Mouse (Mus musculus): ENCODE data around the gene Casc3. TPM values are rescaled to one million over a fixed set of nuclear protein-coding genes. Genes with fewer than 3 reads are reported as not detected.

Casc3 gene
- polyA plus RNA-seq, 1 experiment from 2014 or later = 12.4 TPM

- H3K4me3 ChIP-seq (ENCODE audit: low read depth, low read length) = peak overlapping the region; percentile 100
- peak overlapping the region; percentile 100 for H3K27ac ChIP-seq (replicated peaks)
- TF ChIP-seq CTCF (IDR thresholded peaks at IDR 0.05; ENCODE audit: low read depth) = peak; percentile 46
- TF ChIP-seq EP300 (optimal IDR thresholded peaks at IDR 0.05) = no peak
- H3K9ac ChIP-seq (ENCODE audit: low read length) = peak overlapping the region; percentile 98
- H3K4me1 ChIP-seq (replicated peaks; ENCODE audit: control insufficient read depth, insufficient read depth) = 0 out of 2 replicates have a peak, but pooled peaks cover 3% of the 10 kb centered on the region
- WGBS = under 1% methylated on average over 45 of the region's 74 CpGs
- H3K9me3 ChIP-seq (ENCODE audit: control insufficient read depth, low read length) = no peaks in the 10 kb centered on the region
- H3K27me3 ChIP-seq (ENCODE audit: control insufficient read depth, insufficient read depth, low read length) = no peaks in the 10 kb centered on the region
- ATAC-seq (ENCODE audit: low FRiP score, low TSS enrichment) (peak; percentile 46), DNase-seq (ENCODE audit: low spot score) (peak; percentile 67)
- H3K4me2 ChIP-seq (replicated peaks; ENCODE audit: low read depth) = peak overlapping the region; percentile 82
- peaks cover 6% of the 10 kb centered on the region; the same call in 1 of the 2 replicates for H3K36me3 ChIP-seq (ENCODE audit: control insufficient read depth, insufficient read depth, low read length)
Measured at GRCm38 (mm10) chr11:98795714-98796514, 8.8 kb upstream of the Casc3 start.

- TF ChIP-seq EP300 (optimal IDR thresholded peaks at IDR 0.05) (no peak), CTCF (IDR thresholded peaks at IDR 0.05; ENCODE audit: low read depth) (no peak)
- 0 out of 2 replicates have a peak, but pooled peaks cover 3% of the 10 kb centered on the region for H3K4me1 ChIP-seq (replicated peaks; ENCODE audit: control insufficient read depth, insufficient read depth)
- H3K9me3 ChIP-seq (ENCODE audit: control insufficient read depth, low read length) = no peaks in the 10 kb centered on the region
- H3K27ac ChIP-seq (replicated peaks) = peak overlapping the region; percentile 100
- peak overlapping the region; percentile 100 for H3K4me3 ChIP-seq (ENCODE audit: low read depth, low read length)
- H3K36me3 ChIP-seq (ENCODE audit: control insufficient read depth, insufficient read depth, low read length) = peaks cover 9% of the 10 kb centered on the region; the same call in 1 of the 2 replicates
- H3K9ac ChIP-seq (ENCODE audit: low read length) = peak overlapping the region; percentile 98
- no peaks in the 10 kb centered on the region for H3K27me3 ChIP-seq (ENCODE audit: control insufficient read depth, insufficient read depth, low read length)
- WGBS = 2% methylated on average over 23 of the region's 23 CpGs
- DNase-seq (ENCODE audit: low spot score) = peak; percentile 68
- peak; percentile 21; the same call in 1 of the 2 replicates for ATAC-seq (ENCODE audit: low FRiP score, low TSS enrichment)
- peak overlapping the region; percentile 82 for H3K4me2 ChIP-seq (replicated peaks; ENCODE audit: low read depth)
Measured at GRCm38 (mm10) chr11:98796515-98797216, 8.0 kb upstream of the Casc3 start.

- Histone ChIP-seq H3K9me3 (ENCODE audit: control insufficient read depth, low read length) (no peaks in the 10 kb centered on the region), H3K4me1 (replicated peaks; ENCODE audit: control insufficient read depth, insufficient read depth) (0 out of 2 replicates have a peak, but pooled peaks cover 3% of the 10 kb centered on the region), H3K27ac (replicated peaks) (peak overlapping the region; percentile 100), H3K36me3 (ENCODE audit: control insufficient read depth, insufficient read depth, low read length) (peaks cover 10% of the 10 kb centered on the region), H3K4me2 (replicated peaks; ENCODE audit: low read depth) (peak overlapping the region; percentile 82), H3K27me3 (ENCODE audit: control insufficient read depth, insufficient read depth, low read length) (no peaks in the 10 kb centered on the region), H3K4me3 (ENCODE audit: low read depth, low read length) (peak overlapping the region; percentile 100), H3K9ac (ENCODE audit: low read length) (peak overlapping the region; percentile 98)
- peak; percentile 40 for DNase-seq (ENCODE audit: low spot score)
- no peak for TF ChIP-seq CTCF (IDR thresholded peaks at IDR 0.05; ENCODE audit: low read depth)
- TF ChIP-seq EP300 (optimal IDR thresholded peaks at IDR 0.05) = no peak
- WGBS = under 1% methylated on average over 5 of the region's 5 CpGs
- ATAC-seq (ENCODE audit: low FRiP score, low TSS enrichment) = no peak
Measured at GRCm38 (mm10) chr11:98797306-98797705, 7.4 kb upstream of the Casc3 start.

GRCm38 (mm10) chr11:98797909-98798308 is 6.8 kb upstream of the Casc3 start:
- Histone ChIP-seq H3K27ac (replicated peaks) (no peak overlapping the region), H3K9me3 (ENCODE audit: control insufficient read depth, low read length) (no peaks in the 10 kb centered on the region), H3K27me3 (ENCODE audit: control insufficient read depth, insufficient read depth, low read length) (no peaks in the 10 kb centered on the region), H3K4me1 (replicated peaks; ENCODE audit: control insufficient read depth, insufficient read depth) (0 out of 2 replicates have a peak, but pooled peaks cover 3% of the 10 kb centered on the region), H3K4me3 (ENCODE audit: low read depth, low read length) (peak overlapping the region; percentile 100; the same call in 1 of the 2 replicates), H3K4me2 (replicated peaks; ENCODE audit: low read depth) (peak overlapping the region; percentile 82), H3K36me3 (ENCODE audit: control insufficient read depth, insufficient read depth, low read length) (peaks cover 14% of the 10 kb centered on the region), H3K9ac (ENCODE audit: low read length) (peak overlapping the region; percentile 98; the same call in 1 of the 2 replicates)
- ATAC-seq (ENCODE audit: low FRiP score, low TSS enrichment) (no peak), DNase-seq (ENCODE audit: low spot score) (no peak)
- TF ChIP-seq EP300 (optimal IDR thresholded peaks at IDR 0.05) = no peak
- TF ChIP-seq CTCF (IDR thresholded peaks at IDR 0.05; ENCODE audit: low read depth) = no peak
- WGBS = 22% methylated on average over 4 of the region's 4 CpGs

GRCm38 (mm10) chr11:98808417-98808816 is 3.7 kb downstream of the Casc3 start:
- Histone ChIP-seq H3K27me3 (ENCODE audit: control insufficient read depth, insufficient read depth, low read length) (no peaks in the 10 kb centered on the region), H3K27ac (replicated peaks) (peak overlapping the region; percentile 100; the same call in 1 of the 2 replicates), H3K9me3 (ENCODE audit: control insufficient read depth, low read length) (no peaks in the 10 kb centered on the region), H3K4me1 (replicated peaks; ENCODE audit: control insufficient read depth, insufficient read depth) (0 out of 2 replicates have a peak, but pooled peaks cover 3% of the 10 kb centered on the region), H3K36me3 (ENCODE audit: control insufficient read depth, insufficient read depth, low read length) (peaks cover 18% of the 10 kb centered on the region), H3K4me2 (replicated peaks; ENCODE audit: low read depth) (no peak overlapping the region; the same call in 1 of the 2 replicates), H3K9ac (ENCODE audit: low read length) (no peak overlapping the region), H3K4me3 (ENCODE audit: low read depth, low read length) (0 out of 2 replicates have a peak overlapping the region, but pooled peaks have one; percentile 88)
- TF ChIP-seq EP300 (optimal IDR thresholded peaks at IDR 0.05) (no peak), CTCF (IDR thresholded peaks at IDR 0.05; ENCODE audit: low read depth) (no peak)
- WGBS = 64% methylated on average over 2 of the region's 2 CpGs
- DNase-seq (ENCODE audit: low spot score) = no peak
- ATAC-seq (ENCODE audit: low FRiP score, low TSS enrichment) = no peak
